Mouse (Mus musculus) Muller cell, postnatal 12 days (primary cell): Measurements from ENCODE around the gene Gins2.

Experiments used
- DNase-seq: peaks from one replicate; pipeline ENCODE4 v3.0.0-alpha.2; 2015; ENCODE audit errors: inconsistent ontology term

Gins2 gene

DNA sequence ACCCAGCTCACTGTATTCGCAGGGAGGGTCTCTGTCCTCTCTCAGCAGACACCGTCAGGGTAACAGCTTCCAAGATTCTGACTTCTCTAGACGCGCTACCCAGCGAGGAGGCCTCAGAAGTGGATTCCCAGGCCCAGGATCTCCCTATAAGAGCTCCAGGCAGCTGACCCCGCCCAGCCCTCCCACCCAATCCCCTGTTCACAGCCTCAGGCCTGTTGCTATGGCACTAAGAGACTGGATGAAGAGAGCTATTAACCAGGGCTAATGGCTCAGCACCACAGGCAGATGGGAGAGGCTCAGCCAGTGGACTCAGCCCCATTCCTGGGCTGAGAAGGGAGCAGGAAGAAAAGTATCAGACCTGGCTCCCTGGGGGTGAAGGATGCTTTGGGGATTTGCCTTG is 13.6 kb upstream of the Gins2 start:
- DNase-seq, result no peak

DNA sequence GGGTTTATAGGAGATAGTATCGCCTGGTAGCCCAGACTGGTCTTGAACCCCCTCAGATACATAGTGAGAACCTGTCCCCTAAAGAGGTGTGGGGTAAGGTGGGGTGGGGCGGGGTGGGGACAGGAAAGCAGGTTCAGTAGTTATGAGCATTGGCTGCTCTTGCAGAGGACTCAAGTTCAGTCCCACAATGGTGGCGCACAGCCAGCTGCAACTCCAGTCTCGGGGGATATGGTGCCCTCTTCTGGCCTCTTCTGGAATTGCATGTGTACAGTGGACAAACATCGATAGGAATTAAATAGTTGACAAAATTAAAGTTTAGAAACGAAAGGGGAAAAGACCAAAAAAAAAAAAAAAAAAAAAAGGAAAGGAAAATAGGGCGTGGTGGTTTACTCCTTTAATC is 10.4 kb upstream of the Gins2 start:
- no peak for DNase-seq

DNA sequence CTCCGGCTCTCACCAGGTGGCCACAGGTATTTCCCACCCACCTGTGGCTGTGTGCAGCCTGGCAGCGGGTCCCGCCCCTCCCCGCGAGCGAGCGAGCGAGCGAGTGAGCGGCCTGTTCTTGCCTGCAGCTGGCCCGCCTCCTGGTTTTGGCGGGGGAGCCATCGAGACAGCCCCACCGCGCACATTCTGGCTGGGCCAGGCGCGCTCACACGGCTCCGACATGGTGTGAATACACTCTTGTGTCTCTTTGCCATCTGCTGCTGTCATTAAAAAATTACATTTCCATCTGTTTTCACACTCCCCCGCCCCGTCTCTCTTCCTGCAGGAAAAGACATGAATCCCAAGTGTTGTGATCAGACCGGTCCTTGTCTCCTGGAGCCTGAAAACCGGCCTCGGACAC is 9.5 kb upstream of the Gins2 start:
- DNase-seq, result no peak

DNA sequence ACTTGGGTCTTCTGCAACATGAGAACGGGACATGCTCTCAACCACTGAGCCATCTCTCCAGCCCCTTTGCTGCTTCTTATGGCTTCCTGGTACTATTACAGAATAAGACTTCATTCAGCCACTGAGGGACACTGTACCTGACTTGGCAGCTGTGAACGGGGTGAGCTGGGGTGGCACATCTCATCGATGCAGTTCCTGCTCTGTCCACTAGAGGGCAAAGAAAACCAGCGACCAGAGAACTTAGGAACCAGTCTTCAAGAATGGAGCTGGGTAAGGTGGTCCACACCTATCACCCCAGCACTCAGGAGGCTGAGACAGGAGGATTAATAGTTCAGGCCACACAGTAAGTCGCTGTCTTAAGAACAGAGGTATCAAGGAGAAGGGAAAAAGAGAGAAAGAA is 6.9 kb upstream of the Gins2 start:
- DNase-seq, result peak; percentile 39

DNA sequence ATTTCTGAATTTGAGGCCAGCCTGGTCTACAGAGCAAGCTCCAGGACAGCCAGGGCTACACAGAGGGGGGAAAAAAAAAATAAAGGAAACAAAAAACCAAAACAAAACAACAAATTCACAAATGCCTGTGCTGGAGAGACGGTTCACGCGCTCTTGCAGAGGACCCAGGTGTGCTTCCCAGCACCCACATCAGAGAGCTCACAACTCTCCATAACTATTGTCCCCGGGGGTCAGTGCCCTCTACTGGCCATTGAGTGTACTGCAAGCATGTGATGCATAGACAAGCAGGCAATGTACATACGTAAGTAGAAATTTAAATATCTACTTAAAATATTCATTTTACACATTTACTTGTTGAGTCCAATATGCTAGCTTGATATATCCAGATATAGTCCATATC is 5.5 kb upstream of the Gins2 start:
- no peak for DNase-seq

DNA sequence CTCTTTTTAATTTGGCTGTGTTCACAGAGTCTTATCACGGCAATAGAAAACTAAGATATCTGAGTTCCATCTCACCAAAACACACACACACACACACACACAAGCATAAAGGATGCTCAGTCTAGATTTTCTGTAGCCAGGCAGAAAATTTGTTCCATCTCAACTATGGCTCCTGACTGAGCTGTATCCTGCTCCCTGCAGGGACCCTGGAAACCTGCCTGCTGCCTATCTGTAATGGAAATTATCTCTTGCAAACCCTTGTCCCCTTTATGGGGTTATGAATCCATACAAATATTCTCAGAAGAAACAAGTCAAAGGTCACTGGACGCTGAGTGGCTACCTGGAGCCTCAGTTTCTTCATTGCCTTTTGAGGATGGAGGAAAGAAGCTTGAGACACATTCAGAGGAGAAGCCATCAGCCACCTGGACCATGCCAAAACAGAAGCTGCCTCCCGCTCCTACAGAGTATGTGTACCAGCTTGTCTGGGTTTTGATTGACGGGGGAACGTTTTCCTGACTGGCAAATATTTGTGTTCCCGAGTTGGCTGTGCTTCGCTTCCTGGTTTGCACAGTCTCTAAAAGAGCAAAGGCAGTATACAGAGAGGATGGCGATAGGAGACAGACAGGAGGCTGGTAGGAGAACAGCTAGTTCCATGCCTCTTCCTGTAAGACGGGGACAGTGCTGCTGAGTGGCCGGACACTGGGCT is 2.6 kb upstream of the Gins2 start:
- DNase-seq, result no peak

DNA sequence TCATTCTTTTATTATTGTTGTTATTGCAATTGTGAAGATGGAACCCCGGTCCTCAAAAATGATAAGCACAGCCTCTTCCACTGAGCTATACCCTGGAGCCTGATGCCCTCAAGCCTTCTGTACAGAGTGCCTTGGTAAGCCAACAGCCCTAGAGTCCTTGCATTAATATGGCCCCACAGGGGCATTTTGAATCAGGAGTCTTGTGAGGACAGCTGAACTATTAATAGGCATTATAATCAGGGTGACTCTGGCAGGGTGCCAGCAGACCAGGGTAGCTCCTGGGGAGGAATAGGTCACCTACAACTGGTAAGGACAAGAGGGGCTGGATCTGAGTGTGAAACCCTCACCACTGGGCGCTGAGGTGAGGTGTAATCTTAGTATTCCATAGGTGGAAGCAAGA is 817 bp upstream of the Gins2 start:
- no peak for DNase-seq

DNA sequence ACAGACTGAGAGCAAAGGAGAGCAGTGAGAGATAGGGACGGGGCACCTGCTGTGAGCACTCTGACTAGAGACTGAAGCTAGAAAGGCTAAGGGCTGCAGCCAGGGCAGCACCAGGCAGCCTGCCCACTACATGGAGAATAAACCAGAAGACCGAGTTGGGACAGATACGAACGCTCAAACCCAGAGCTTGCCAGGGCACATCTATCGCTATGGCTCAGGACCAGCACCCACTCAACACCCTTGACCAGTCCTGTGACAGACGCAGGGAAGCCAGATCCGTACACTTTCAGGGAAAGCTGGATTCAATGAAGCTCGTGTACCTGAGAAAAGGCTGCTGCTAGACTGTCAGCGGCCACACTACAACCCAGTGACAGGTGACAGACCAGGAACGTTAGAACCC is 3.6 kb downstream of the Gins2 start:
- DNase-seq, result no peak

DNA sequence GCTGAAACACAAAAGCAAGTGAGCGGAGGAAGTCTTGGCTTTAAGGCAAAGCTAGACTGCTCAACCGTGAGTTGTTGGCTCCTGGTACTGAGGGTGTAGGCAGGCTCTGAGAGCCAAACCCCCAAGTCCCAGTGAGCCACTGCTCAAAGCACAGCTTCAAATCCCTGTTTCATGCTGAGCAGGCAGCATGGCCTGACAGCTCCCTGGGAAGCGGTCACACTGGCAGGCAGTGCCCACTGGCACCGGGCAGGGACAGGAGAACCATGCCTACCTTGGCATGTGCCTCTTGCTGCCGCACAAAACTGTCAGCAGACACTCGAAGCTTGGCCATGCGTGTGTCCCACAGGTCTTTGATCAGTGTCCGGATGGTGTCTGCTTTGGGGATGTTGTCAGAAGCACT is 7.3 kb downstream of the Gins2 start:
- DNase-seq, result no peak

DNA sequence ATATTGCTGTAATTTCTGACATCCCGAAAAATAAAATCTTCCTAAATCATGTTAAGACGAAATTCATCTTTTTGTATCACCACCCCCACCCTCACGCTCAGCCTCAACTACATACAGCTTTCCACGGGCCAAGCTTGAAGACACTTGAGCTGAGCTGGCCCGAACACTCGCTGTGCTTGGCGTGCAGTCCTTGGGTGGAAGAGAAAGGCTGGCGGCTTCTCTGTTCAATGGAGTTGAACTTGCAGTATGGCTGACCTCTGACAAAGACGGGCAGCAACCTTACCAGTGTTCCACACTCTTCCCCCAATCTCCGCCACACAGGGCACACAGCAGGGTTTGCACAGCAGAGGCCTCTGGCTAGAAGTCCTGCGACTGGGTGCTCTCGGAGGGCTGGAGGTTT is 7.8 kb downstream of the Gins2 start:
- no peak for DNase-seq

DNA sequence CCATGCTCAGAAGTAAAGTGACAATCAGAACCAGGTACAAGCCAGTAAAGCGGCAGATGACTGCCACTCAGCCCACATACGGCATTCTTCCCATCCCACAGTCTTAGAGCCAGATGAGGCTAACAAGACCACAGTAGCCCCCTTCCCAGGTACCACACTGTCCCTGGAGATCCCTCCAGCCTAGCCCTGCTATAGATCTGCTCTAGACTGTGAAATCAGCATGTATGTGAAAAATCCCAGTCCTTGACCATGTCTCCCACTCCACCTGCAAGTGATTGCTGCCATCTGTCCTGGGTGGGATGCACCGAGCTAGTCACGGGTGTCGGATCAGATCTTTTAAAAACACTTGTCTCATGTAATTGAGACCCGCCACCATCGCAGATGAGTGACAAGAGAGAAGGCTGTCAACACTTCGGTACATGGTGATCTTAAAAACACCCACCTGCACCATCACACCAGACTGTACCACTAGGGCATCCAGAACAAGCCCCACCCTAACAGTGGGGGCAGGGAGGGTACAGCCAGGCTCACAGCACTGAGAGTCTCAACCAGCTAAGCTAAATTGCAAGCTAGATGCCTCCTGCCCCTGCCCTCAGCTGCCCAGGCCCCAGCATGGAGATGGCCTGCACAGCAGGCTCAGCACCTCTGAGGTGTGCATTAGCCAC is 8.6 kb downstream of the Gins2 start:
- no peak for DNase-seq

DNA sequence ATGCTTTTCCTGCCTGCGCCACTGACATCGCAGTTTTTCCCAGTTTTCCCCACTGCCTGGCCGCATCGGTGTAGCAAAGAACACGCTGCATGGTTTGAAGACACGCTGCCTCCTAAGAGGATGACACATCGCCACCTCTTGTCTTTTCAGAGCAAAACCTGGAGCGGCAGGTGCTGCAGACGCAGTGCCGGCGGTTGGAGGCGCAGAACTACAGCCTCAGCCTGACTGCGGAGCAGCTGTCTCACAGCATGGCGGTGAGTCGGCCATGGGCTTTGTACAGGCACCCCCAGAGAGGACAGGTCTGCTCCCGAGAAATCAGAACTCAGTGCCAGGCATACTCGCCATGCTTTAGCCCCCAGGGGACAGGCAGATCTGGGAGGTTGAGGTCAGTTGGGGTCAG is 11.3 kb downstream of the Gins2 start:
- DNase-seq, result no peak

DNA sequence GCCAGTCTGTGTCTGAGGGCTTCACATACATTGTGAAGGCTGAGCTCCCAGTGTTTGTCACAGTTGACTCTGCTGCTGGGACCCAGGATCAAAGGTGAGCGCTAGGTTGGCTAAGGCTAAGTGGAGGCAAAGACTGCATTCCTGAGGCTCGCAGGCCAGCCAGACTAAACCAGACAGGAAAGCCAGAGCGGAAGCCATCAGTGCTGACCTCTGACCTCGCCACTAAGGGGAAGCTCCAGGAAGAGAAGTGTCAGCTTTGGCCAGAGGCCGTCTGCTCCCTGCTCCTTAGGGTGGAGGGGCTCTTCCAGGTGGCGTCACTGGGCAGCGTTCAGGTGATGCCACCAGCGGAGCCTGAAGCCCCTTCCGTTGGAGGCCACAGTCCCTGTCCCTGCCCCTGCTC is 13.3 kb downstream of the Gins2 start:
- no peak for DNase-seq

DNA sequence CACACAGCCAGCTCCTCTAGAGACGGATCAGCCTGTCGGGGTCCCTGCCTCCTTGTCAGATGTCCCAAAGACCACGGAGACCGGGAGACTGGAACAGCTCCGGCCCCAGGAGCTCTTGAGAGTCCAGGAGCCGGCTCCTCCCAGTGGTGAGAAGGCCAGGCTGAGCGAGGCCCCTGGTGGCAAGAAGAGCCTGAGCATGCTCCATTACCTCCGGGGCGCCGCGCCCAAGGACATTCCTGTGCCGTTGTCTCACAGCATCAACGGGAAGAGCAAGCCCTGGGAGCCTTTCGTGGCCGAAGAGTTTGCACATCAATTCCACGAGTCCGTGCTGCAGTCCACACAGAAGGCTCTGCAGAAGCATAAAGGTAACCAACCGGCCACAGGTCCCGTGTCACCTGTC is 14.2 kb downstream of the Gins2 start:
- DNase-seq, result peak; percentile 87

DNA sequence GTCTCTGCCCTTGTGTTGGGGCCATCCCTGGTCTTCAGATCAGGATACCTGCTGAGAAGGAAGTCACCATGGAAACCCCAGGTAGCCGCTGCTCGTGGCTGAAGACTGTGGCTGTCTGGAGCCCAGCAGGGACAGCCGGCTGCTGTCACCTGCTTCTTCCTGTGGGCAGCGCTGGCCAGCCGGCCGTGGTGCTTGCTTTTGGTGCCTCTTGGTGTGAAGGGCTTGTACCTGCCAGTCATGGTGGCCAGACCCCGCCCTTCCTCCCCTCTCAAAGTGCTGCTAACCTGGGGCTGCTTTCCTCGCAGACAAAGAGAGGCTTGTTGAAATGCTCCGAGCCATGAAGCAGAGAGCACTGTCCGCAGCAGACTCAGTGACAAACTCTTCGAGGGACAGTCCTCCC is 15.2 kb downstream of the Gins2 start:
- no peak for DNase-seq

DNA sequence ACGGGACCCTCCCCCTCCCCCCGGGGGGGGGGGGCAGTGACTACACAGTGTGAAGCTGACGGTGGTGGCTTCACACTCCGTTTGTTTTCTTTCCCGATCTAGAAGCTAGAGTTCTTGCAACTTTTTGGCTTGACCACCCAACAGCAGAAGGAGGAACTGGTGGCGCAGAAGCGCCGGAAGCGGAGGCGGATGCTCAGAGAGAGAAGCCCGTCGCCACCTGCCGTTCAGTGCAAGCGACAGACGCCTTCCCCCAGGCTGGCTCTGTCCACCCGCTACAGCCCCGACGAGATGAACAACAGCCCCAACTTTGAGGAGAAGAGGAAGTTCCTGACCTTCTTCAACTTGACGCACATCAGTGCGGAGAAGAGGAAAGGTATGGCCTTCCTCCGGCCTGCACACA is 16.6 kb downstream of the Gins2 start:
- DNase-seq, result no peak

DNA sequence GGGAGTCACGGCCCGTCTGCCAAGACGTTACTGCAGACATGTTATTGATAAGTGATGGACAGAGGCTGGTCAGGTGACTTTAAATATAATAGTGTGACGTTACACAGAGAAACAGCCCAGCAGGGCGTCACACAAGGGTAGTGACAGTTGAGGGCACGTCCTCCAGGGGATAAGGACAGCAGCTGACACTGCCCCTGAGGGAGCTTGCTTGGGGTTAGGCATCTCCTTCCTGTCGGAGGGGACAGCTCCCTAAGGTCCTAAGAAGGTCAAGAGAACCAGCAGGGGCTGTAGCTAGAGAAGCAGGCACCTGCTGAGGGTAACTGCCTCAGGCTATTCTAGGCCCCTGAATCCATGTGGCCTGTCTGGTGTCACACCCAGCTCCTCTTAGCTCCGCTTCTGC is 17.5 kb downstream of the Gins2 start:
- no peak for DNase-seq

DNA sequence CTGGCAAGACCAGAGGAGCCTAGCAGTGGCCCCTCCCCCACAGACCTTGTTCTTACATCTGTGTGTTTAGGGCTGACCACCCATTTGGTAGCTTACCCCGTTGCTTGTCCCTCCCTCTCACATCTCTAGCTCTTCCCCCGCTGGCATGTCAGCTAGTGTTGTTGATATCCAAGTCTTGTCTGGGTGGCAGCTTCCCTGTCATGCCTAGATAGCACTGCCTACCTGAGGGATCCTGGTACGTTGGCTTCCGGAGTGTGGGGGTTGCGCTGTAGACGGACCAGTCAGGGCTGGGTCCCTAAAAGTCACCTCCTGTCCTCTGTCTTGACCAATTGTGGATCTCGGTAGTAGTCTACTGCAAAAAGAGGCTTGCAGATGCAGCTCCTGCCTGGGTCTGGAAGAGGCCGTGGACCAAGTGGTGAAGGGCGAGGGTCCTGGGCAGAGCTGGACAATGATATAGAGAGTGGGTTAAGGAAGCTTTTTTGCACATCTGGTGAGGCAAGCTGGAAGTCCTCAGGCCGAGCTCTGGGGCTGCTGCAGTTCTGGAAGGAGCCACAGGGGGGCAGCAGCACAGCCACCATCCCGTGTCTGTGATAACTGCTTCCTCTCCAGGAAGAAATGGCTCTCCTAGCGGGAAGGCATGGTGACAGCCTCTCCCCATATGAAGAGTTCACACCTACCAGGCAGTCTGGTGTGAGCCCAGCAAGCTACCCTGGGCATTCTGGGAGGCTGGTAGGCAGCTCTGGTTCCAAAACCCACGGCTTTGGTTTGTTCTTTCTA is 19.0 kb downstream of the Gins2 start:
- peak; percentile 56 for DNase-seq

DNA sequence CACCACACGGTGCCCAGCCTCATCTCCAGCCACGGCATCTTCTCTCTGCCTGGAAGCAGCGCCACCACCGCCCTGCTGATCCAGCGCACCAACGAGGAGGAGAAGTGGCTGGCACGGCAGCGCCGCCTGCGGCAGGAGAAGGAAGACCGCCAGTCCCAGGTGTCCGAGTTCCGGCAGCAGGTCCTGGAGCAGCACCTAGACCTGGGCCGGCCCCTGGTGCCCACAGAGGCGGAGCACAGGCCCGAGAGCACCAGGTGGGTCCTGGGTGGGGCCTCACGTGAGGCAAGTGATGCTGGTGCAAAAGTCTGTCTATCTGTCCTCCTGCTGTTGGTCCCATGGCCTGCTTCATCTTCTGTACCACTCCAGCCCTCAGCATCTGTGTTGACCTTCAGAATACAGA is 20.0 kb downstream of the Gins2 start:
- DNase-seq, result no peak

DNA sequence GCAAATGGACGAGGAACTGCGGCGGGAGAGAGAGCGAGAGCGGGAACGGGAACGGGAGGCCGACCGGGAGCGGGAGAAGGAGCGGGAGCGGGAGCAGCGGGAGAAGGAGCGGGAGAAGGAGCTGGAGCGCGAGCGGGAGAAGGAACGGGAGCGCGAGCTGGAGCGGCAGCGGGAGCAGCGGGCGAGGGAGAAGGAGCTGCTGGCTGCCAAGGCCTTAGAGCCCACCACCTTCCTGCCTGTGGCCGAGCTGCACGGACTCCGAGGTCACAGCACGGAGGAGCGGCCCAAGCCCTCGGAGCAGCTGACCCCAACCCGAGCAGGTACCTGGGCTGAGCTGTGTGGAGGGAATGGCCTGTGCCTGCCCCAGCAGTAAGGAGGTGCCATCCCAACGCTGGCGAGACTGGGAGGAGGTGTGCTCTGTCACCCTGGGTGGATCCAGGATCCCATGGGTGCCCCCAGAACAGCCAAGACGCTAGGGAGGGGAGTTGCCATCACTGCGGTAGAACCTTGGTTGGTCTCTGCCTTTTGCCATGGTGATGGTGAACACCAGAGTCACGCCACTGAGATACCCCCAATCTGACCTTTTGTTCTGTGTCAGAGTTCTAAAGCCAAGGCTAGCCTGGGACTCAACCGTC is 20.8 kb downstream of the Gins2 start:
- DNase-seq, result no peak

DNA sequence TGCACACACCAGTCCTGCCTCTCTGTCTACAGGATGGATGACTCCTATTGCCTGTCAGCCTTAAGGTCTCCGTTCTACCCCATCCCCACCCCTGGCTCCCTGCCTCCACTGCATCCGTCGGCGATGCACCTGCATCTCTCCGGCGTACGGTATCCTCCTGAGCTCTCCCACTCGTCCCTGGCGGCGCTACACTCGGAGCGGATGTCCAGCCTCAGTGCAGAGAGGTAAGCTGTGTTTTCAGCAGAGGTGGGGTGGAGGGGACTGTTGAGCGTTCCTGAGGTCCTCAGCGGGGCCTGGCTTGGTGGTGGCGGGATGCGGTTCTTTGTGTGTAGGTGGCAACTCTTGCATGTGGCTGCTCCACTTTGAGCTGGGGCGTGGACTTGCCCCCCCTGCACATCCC is 21.4 kb downstream of the Gins2 start:
- DNase-seq, result no peak

DNA sequence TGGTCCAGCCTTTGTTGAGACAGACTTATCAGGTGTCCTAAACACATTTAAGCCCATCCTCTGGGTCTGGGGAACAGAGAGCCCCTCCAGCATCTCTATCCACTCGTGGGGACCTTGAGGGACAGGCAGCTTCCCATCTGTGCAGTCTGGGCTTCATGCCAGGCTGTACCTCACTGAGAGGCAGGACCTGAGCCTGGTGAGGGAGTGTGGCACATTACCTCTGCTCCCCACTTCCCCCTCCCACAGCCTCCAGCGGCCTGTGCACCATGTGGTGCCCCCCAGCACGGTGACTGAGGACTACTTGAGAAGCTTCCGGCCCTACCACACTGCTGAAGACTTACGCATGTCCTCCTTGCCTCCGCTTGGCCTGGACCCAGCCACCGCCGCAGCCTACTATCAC is 22.4 kb downstream of the Gins2 start:
- no peak for DNase-seq
